Mouse (Mus musculus) heart, embryonic 15.5 days (tissue): ENCODE data around the gene Hsd17b7. TPM values are rescaled to one million over a fixed set of nuclear protein-coding genes. Genes with fewer than 3 reads are reported as not detected.
A peak's percentile ranks its signal among the peaks of the same experiment; 100 is the strongest.

Experiments used
- ATAC-seq: fragments of 200-750 bp; cut with Nextera tagmentation; replicated peaks from 2 replicates; pipeline ENCODE4 v1.8.0; 2017; ENCODE audit warnings: low read depth, moderate TSS enrichment; ENCODE audit not compliant: insufficient number of reproducible peaks, insufficient read depth, low FRiP score
- H3K27ac ChIP-seq: fragments of 300-500 bp; sonication (generic); 2 replicates; pipeline ENCODE4 v1.5.1; 2015; ENCODE audit warnings: mild to moderate bottlenecking, inconsistent platforms
- H3K27me3 ChIP-seq: fragments of 300-500 bp; sonication (generic); 2 replicates; pipeline ENCODE4 v1.6.1; 2015; ENCODE audit warnings: inconsistent platforms
- H3K36me3 ChIP-seq: fragments of 300-500 bp; sonication (generic); 2 replicates; pipeline ENCODE4 v1.6.1; 2015; ENCODE audit warnings: mild to moderate bottlenecking, inconsistent platforms
- H3K4me1 ChIP-seq: fragments of 300-500 bp; sonication (generic); replicated peaks from 2 replicates; pipeline ENCODE4 v1.6.1; 2015; ENCODE audit warnings: inconsistent platforms
- H3K4me2 ChIP-seq: fragments of 300-500 bp; sonication (generic); 2 replicates; pipeline ENCODE4 v1.6.1; 2015; ENCODE audit warnings: inconsistent platforms, mild to moderate bottlenecking, moderate library complexity
- H3K4me3 ChIP-seq: fragments of 300-500 bp; sonication (generic); 2 replicates; pipeline ENCODE4 v1.5.1; 2015; ENCODE audit warnings: mild to moderate bottlenecking, inconsistent platforms
- H3K9ac ChIP-seq: fragments of 300-500 bp; sonication (generic); 2 replicates; pipeline ENCODE4 v1.6.1; 2015; ENCODE audit warnings: mild to moderate bottlenecking, inconsistent platforms
- H3K9me3 ChIP-seq: fragments of 300-500 bp; sonication (generic); replicated peaks from 2 replicates; pipeline ENCODE4 v1.6.1; 2016; ENCODE audit warnings: inconsistent platforms
- WGBS: fragments of 180-500 bp; shearing (Covaris S2); methylation state at CpG from one replicate; pipeline ENCODE4 v1.1.7; 2015; ENCODE audit warnings: mixed read lengths; 5-methylcytosine and 5-hydroxymethylcytosine counted together
- polyA plus RNA-seq: library from polyadenylated mRNA; unstranded; fragments of >200 nt; fragmentation: Nextera tagmentation; extraction: Ambion mirVana; gene quantifications from 2 replicates; pipeline ENCODE4 v1.2.1, GENCODE M21; 2015

The Hsd17b7 gene
- polyA plus RNA-seq, 1 experiment from 2014 or later, result 18.1 TPM

DNA sequence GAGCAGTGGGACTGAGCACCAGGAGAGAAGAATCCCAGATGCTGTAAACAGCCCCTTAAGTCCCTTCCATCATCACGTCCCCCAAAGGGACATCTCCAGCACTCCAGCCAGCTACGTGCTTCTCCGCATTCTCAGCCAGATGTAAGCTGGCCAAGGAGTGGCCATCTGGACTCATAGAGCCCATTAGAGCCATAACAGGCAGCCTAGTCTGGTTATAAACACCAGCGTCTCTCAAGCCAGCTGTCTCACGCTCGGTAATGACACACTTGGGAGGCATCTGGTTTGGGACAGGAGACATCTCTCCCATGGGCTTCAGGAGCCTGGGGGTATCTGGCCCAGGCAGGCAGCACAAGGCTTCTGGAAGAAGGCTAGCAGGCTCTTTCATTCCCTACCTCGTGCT is 52.4 kb downstream of the Hsd17b7 start:
- Histone ChIP-seq H3K9ac (no peak overlapping the region), H3K27ac (no peak overlapping the region), H3K9me3 (no peaks in the 10 kb centered on the region), H3K4me1 (peaks cover 7% of the 10 kb centered on the region), H3K4me2 (no peak overlapping the region), H3K27me3 (peaks cover 10% of the 10 kb centered on the region), H3K36me3 (no peaks in the 10 kb centered on the region), H3K4me3 (no peak overlapping the region)
- ATAC-seq, result peak; percentile 34; the same call in 1 of the 2 replicates
- 31% methylated on average over 7 of the region's 7 CpGs for WGBS

DNA sequence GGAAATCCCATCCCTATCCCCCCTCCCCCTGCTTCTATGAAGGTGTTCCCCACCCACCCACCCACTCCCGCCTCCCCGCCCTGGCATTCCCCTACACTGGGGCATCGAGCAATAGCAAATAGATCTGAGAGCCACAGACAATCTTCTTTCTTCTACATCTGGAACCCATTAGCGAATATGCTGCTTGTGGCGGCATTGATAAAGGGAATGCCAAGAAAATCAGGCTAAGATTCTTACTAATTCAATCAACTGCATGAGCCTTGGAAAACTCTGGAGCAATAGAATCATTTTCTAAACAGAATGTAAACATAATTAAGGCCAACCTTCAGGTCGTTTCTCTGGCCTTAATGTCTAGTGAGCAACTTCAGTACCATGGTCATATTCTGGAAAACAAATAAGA is 57.5 kb downstream of the Hsd17b7 start:
- Histone ChIP-seq H3K9ac (no peak overlapping the region), H3K27ac (no peak overlapping the region), H3K36me3 (no peaks in the 10 kb centered on the region), H3K9me3 (no peaks in the 10 kb centered on the region), H3K27me3 (no peaks in the 10 kb centered on the region), H3K4me2 (no peak overlapping the region), H3K4me3 (no peak overlapping the region), H3K4me1 (no peaks in the 10 kb centered on the region; the same call in 1 of the 2 replicates)
- ATAC-seq, result no peak
- WGBS, result 64% methylated on average over 6 of the region's 6 CpGs

DNA sequence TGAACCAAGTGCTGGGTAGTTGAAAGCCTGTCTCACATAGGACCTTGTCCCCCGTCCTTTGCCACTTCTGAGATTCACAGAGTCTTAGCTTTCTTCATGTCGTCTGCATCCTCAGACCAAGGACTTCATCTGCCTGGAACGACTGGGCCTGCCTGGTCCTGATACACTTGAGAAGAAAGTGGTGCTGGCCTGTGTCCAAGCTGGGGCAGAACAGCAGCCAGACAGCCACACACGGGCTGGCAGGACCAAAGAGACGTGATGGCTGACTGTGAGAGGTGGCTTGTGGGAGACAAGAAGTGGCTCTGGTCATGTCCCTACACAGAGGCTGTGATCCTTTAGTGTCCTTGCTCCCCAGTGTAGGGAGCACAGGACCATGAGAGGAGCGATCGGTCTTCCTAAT is 58.3 kb downstream of the Hsd17b7 start:
- ATAC-seq, result no peak
- Histone ChIP-seq H3K4me1 (no peaks in the 10 kb centered on the region; the same call in 1 of the 2 replicates), H3K27me3 (no peaks in the 10 kb centered on the region), H3K4me3 (no peak overlapping the region), H3K4me2 (no peak overlapping the region), H3K27ac (peak overlapping the region; percentile 33; the same call in 1 of the 2 replicates), H3K9ac (no peak overlapping the region), H3K9me3 (no peaks in the 10 kb centered on the region), H3K36me3 (no peaks in the 10 kb centered on the region)
- WGBS, result 59% methylated on average over 7 of the region's 7 CpGs

DNA sequence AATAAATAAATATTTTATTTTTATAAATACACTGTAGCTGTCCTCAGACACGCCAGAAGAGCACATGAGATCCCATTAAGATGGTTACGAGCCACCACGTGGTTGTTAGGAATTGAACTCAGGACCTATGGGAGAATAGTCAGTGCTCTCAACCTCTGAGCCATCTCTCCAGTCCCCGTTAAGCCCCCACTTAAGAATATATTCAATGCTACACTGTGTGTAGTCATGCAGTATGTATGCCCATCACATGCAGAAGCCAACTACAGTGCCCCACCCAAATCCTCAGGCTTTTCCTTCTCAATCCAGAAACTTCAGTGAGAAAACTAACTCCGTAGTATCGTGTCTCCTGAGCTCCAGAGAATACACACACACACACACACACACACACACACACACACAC is 59.4 kb downstream of the Hsd17b7 start:
- no peaks in the 10 kb centered on the region for H3K27me3 ChIP-seq
- no peak overlapping the region for H3K4me3 ChIP-seq
- H3K4me2 ChIP-seq, result no peak overlapping the region
- H3K27ac ChIP-seq, result no peak overlapping the region
- no peaks in the 10 kb centered on the region; the same call in 1 of the 2 replicates for H3K4me1 ChIP-seq
- H3K36me3 ChIP-seq, result no peaks in the 10 kb centered on the region
- H3K9ac ChIP-seq, result no peak overlapping the region
- no peak for ATAC-seq
- H3K9me3 ChIP-seq, result no peaks in the 10 kb centered on the region
- 90% methylated on average over 6 of the region's 6 CpGs for whole genome bisulfite sequencing

DNA sequence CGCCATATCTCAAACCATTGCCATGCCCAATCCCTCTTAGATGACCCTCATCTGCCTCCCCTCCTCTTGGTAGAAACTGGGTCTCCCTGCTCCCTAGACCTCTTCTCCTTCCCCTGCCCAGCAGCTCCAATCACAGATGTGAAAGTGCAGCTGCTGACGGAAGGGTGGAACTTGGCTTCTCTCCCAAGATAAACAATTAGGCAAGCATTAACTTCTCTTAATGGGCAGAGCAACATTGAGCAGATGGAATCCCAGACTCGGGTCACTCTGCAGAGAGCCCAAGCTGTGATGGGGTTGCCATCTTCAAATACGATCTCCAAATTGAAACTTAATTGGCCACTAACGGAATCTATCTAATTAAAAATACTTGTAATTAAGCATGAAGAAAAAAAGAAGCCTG is 59.9 kb downstream of the Hsd17b7 start:
- Histone ChIP-seq H3K9me3 (no peaks in the 10 kb centered on the region), H3K27ac (no peak overlapping the region), H3K9ac (no peak overlapping the region), H3K4me1 (no peaks in the 10 kb centered on the region; the same call in 1 of the 2 replicates), H3K4me3 (no peak overlapping the region), H3K36me3 (no peaks in the 10 kb centered on the region), H3K27me3 (no peaks in the 10 kb centered on the region), H3K4me2 (no peak overlapping the region)
- 75% methylated on average over 5 of the region's 5 CpGs for WGBS
- no peak for ATAC-seq

DNA sequence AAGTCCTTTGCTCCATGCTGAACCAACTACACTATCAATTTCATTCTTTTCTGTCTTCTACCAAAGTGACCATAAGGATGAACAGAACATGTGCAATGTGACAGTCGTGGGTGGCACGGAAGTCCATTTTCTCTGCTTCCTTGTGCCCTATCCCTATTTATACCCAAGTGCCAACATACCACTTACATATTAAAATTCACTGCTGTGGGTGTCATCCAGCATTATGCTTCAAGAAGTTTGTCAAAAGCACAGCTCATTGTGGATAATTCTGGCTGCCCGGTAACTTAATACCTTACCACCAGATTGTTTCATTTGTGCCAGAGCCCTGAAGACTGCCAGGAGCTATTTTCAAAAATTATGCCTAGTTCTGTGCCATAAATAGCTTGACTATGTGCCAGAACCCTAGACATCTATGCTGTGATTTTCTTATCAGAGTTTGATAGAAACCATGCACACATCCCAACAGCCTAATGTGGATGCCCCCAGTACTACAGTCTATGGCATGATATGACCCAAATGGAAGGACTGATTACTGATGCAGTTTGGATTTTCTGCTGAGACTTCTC is 68.2 kb downstream of the Hsd17b7 start:
- Histone ChIP-seq H3K9ac (no peak overlapping the region), H3K36me3 (no peaks in the 10 kb centered on the region), H3K27me3 (no peaks in the 10 kb centered on the region), H3K9me3 (no peaks in the 10 kb centered on the region), H3K4me2 (no peak overlapping the region), H3K4me1 (no peaks in the 10 kb centered on the region), H3K27ac (peak overlapping the region; percentile 52; the same call in 1 of the 2 replicates), H3K4me3 (no peak overlapping the region)
- ATAC-seq, result no peak; the same call in 1 of the 2 replicates
- WGBS, result 67% methylated on average over 3 of the region's 3 CpGs

Other genes starting within 250 kb of the Hsd17b7 start
- gene Rgs4, start 221.6 kb downstream of the Hsd17b7 start, polyA plus RNA-seq, result 4.6 and 12.9 TPM in 2 replicates
- not detected in 2 replicates for gene Ccdc190, start 40.6 kb downstream of the Hsd17b7 start, polyA plus RNA-seq
- 12.0 and 17.1 TPM in 2 replicates for gene Ddr2, start 141.5 kb upstream of the Hsd17b7 start, polyA plus RNA-seq
- gene Uap1, start 205.7 kb upstream of the Hsd17b7 start, polyA plus RNA-seq, result 45.0 and 46.0 TPM in 2 replicates
- gene Uhmk1, start 246.2 kb upstream of the Hsd17b7 start, polyA plus RNA-seq, result 4.6 and 6.1 TPM in 2 replicates